Mouse (Mus musculus): ENCODE measurements around the gene Cldn34c3. TPM values are rescaled to one million over a fixed set of nuclear protein-coding genes. Genes with fewer than 3 reads are reported as not detected.
"Not testable (repeated sequence)": the region's sequence is repeated elsewhere in the genome, so short reads cannot be mapped to it uniquely, and the experiment has no call there.

Gene Cldn34c3
- not detected in 2 replicates for polyA plus RNA-seq (2014; fragmentation: Nextera tagmentation; extraction: Ambion mirVana)

GRCm38 (mm10) chrX:123793365-123793764 lies at the start of gene Cldn34c3:
Gene Cldn34c3, plus strand, starts transcription at chrX:123793665.
- H3K4me1 ChIP-seq (ENCODE audit: control insufficient read depth in 2 of 2, insufficient read depth in 2 of 2, low read length in 2 of 2); H3K4me2 ChIP-seq (ENCODE audit: low read length); H3K4me3 ChIP-seq (ENCODE audit: control insufficient read depth in 1 of 2, insufficient read depth in 1 of 2, low read depth in 1 of 2, low read length in 2 of 2); H3K9me3 ChIP-seq (ENCODE audit: control insufficient read depth, low read length); H3K9ac ChIP-seq (ENCODE audit: low read length); H3K36me3 ChIP-seq (ENCODE audit: control insufficient read depth, insufficient read depth, low read length); ATAC-seq (ENCODE audit: insufficient number of reproducible peaks, insufficient read depth, low FRiP score, low read depth); H3K27ac ChIP-seq (replicated peaks in 1 of 2; ENCODE audit: control insufficient read depth in 1 of 2, insufficient read depth in 1 of 2, low read depth in 2 of 2, low read length in 2 of 2); H3K27me3 ChIP-seq (ENCODE audit: control insufficient read depth, insufficient read depth, low read length): not testable (repeated sequence)

Other genes with a start within 250 kb of the Cldn34c3 start
- gene Cldn34c2, start 212.0 kb upstream of the Cldn34c3 start, polyA plus RNA-seq (2014; fragmentation: Nextera tagmentation; extraction: Ambion mirVana), result not detected in 2 replicates
- gene Gm17467, start 88.9 kb upstream of the Cldn34c3 start, polyA plus RNA-seq (2014; fragmentation: Nextera tagmentation; extraction: Ambion mirVana), result not detected in 2 replicates

Data from heart, embryonic 14.5 days (tissue).